Mouse (Mus musculus): ENCODE results near the gene Metap1d. TPM values are rescaled to one million over a fixed set of nuclear protein-coding genes. Genes with fewer than 3 reads are reported as not detected.

The Metap1d gene
- polyA plus RNA-seq, 1 experiment, result 56.1 TPM

- WGBS, result under 1% methylated on average over 56 of the region's 57 CpGs
Measured at GRCm38 (mm10) chr2:71528714-71529510, 75.8 kb downstream of the Metap1d start.

GRCm38 (mm10) chr2:71529511-71530351 is 76.7 kb downstream of the Metap1d start:
- no peak overlapping the region for H3K27ac ChIP-seq (ENCODE audit: insufficient read depth, low read length)
- under 1% methylated on average over 60 of the region's 60 CpGs for WGBS
- TF ChIP-seq POLR2A (IDR thresholded peaks at IDR 0.05; ENCODE audit: borderline replicate concordance, insufficient read depth, low read length), result no peak
- TF ChIP-seq CTCF (IDR thresholded peaks at IDR 0.05; ENCODE audit: borderline replicate concordance, insufficient read depth, low read depth, low read length), result no peak
- peaks cover 19% of the 10 kb centered on the region; the same call in 1 of the 2 replicates for H3K27me3 ChIP-seq (ENCODE audit: control insufficient read depth, insufficient read depth, low read length)
- DNase-seq, result peak in 1 of 2 experiments; percentile 17
- H3K4me3 ChIP-seq (replicated peaks; ENCODE audit: insufficient read depth, low read depth, low read length), result no peak overlapping the region
- H3K4me1 ChIP-seq (ENCODE audit: control insufficient read depth, insufficient read depth, low read length), result 0 out of 2 replicates have a peak, but pooled peaks cover 2% of the 10 kb centered on the region

More at GRCm38 (mm10) chr2:71528714-71529510, 75.8 kb downstream of the Metap1d start:
- Histone ChIP-seq H3K4me3 (replicated peaks; ENCODE audit: insufficient read depth, low read depth, low read length) (no peak overlapping the region), H3K4me1 (ENCODE audit: control insufficient read depth, insufficient read depth, low read length) (0 out of 2 replicates have a peak, but pooled peaks cover 2% of the 10 kb centered on the region), H3K27me3 (ENCODE audit: control insufficient read depth, insufficient read depth, low read length) (peaks cover 12% of the 10 kb centered on the region; the same call in 1 of the 2 replicates), H3K27ac (ENCODE audit: insufficient read depth, low read length) (no peak overlapping the region)
- TF ChIP-seq CTCF (IDR thresholded peaks at IDR 0.05; ENCODE audit: borderline replicate concordance, insufficient read depth, low read depth, low read length) (no peak), POLR2A (IDR thresholded peaks at IDR 0.05; ENCODE audit: borderline replicate concordance, insufficient read depth, low read length) (no peak)
- peak in 1 of 2 experiments; percentile 13 for DNase-seq

- Histone ChIP-seq H3K4me3 (replicated peaks; ENCODE audit: insufficient read depth, low read depth, low read length) (no peak overlapping the region), H3K27me3 (ENCODE audit: control insufficient read depth, insufficient read depth, low read length) (peaks cover 20% of the 10 kb centered on the region; the same call in 1 of the 2 replicates), H3K4me1 (ENCODE audit: control insufficient read depth, insufficient read depth, low read length) (0 out of 2 replicates have a peak, but pooled peaks cover 2% of the 10 kb centered on the region), H3K27ac (ENCODE audit: insufficient read depth, low read length) (no peak overlapping the region)
- TF ChIP-seq POLR2A (IDR thresholded peaks at IDR 0.05; ENCODE audit: borderline replicate concordance, insufficient read depth, low read length), result no peak
- no peak for TF ChIP-seq CTCF (IDR thresholded peaks at IDR 0.05; ENCODE audit: borderline replicate concordance, insufficient read depth, low read depth, low read length)
- DNase-seq, result peak in 1 of 2 experiments; percentile 11
- WGBS, result 2% methylated on average over 34 of the region's 34 CpGs
Measured at GRCm38 (mm10) chr2:71530391-71531123, 77.5 kb downstream of the Metap1d start.

GRCm38 (mm10) chr2:71531124-71531590 is 78.1 kb downstream of the Metap1d start:
- no peak overlapping the region for H3K4me3 ChIP-seq (replicated peaks; ENCODE audit: insufficient read depth, low read depth, low read length)
- no peak overlapping the region for H3K27ac ChIP-seq (ENCODE audit: insufficient read depth, low read length)
- peaks cover 20% of the 10 kb centered on the region; the same call in 1 of the 2 replicates for H3K27me3 ChIP-seq (ENCODE audit: control insufficient read depth, insufficient read depth, low read length)
- H3K4me1 ChIP-seq (ENCODE audit: control insufficient read depth, insufficient read depth, low read length), result 0 out of 2 replicates have a peak, but pooled peaks cover 2% of the 10 kb centered on the region
- TF ChIP-seq CTCF (IDR thresholded peaks at IDR 0.05; ENCODE audit: borderline replicate concordance, insufficient read depth, low read depth, low read length), result no peak
- TF ChIP-seq POLR2A (IDR thresholded peaks at IDR 0.05; ENCODE audit: borderline replicate concordance, insufficient read depth, low read length), result no peak
- 3% methylated on average over 12 of the region's 12 CpGs for WGBS
- no peak for DNase-seq

GRCm38 (mm10) chr2:71531990-71532970 is 79.2 kb downstream of the Metap1d start:
- WGBS, result 2% methylated on average over 43 of the region's 43 CpGs

GRCm38 (mm10) chr2:71533094-71533493 is 80.0 kb downstream of the Metap1d start:
- no peak overlapping the region for H3K4me3 ChIP-seq (replicated peaks; ENCODE audit: insufficient read depth, low read depth, low read length)
- DNase-seq, result no peak
- no peak overlapping the region for H3K27ac ChIP-seq (ENCODE audit: insufficient read depth, low read length)
- H3K27me3 ChIP-seq (ENCODE audit: control insufficient read depth, insufficient read depth, low read length), result peaks cover 24% of the 10 kb centered on the region; the same call in 1 of the 2 replicates
- 9% methylated on average over 5 of the region's 5 CpGs for WGBS
- H3K4me1 ChIP-seq (ENCODE audit: control insufficient read depth, insufficient read depth, low read length), result 0 out of 2 replicates have a peak, but pooled peaks cover 2% of the 10 kb centered on the region
- TF ChIP-seq POLR2A (IDR thresholded peaks at IDR 0.05; ENCODE audit: borderline replicate concordance, insufficient read depth, low read length) (no peak), CTCF (IDR thresholded peaks at IDR 0.05; ENCODE audit: borderline replicate concordance, insufficient read depth, low read depth, low read length) (no peak)

More at GRCm38 (mm10) chr2:71531990-71532970, 79.2 kb downstream of the Metap1d start:
- no peak overlapping the region for H3K27ac ChIP-seq (ENCODE audit: insufficient read depth, low read length)
- H3K27me3 ChIP-seq (ENCODE audit: control insufficient read depth, insufficient read depth, low read length), result peaks cover 23% of the 10 kb centered on the region; the same call in 1 of the 2 replicates
- peak in 1 of 2 experiments; percentile 14 for DNase-seq
- 0 out of 2 replicates have a peak, but pooled peaks cover 2% of the 10 kb centered on the region for H3K4me1 ChIP-seq (ENCODE audit: control insufficient read depth, insufficient read depth, low read length)
- no peak overlapping the region for H3K4me3 ChIP-seq (replicated peaks; ENCODE audit: insufficient read depth, low read depth, low read length)
- no peak for TF ChIP-seq CTCF (IDR thresholded peaks at IDR 0.05; ENCODE audit: borderline replicate concordance, insufficient read depth, low read depth, low read length)
- no peak for TF ChIP-seq POLR2A (IDR thresholded peaks at IDR 0.05; ENCODE audit: borderline replicate concordance, insufficient read depth, low read length)

Data from cerebellum, adult 2 months (tissue).